Comparison of ENCODE assay signal across 17 mouse cellular contexts in genomic region chr11:18123031-18123430, GRCm38 (mm10).
A peak's percentile ranks its signal among the peaks of the same experiment; 100 is the strongest.
DNase-seq lines count a peak whose midpoint lies in the region; ATAC-seq lines count a peak whose summit lies in the region.
"Had no signal": no experiment of that assay in that cellular context is flagged by ENCODE, and none has a peak within 500 bp of the region (broad histone marks: within the 10 kb centered on the region; RNA-seq: fewer than 3 reads in every experiment).

No protein-coding gene starts in this region.

- H3K9ac ChIP-seq in heart, embryonic 12.5 days: no peak overlapping the region
- H3K9ac ChIP-seq: hindbrain, embryonic 12.5 days; liver, embryonic 14.5 days; midbrain, embryonic 13.5 days had no signal

- H3K4me3 ChIP-seq in heart, embryonic 12.5 days: no peak overlapping the region
- H3K4me3 ChIP-seq: hindbrain, embryonic 12.5 days; layer of hippocampus, adult 2 months; midbrain, embryonic 13.5 days; myocyte had no signal

- intact Hi-C loops in heart, postnatal 14 days (cut with DNase I): no loop called here

- H3K36me3 ChIP-seq in heart, embryonic 12.5 days: no peaks in the 10 kb centered on the region
- H3K36me3 ChIP-seq: hindbrain, embryonic 12.5 days; midbrain, embryonic 13.5 days had no signal

- no peak for ATAC-seq in heart, embryonic 12.5 days (ENCODE audit: insufficient number of reproducible peaks, low FRiP score)
- no peak for ATAC-seq in monocyte, adult 5-6 weeks (replicated peaks; ENCODE audit: insufficient number of reproducible peaks, low FRiP score, low TSS enrichment, poor library complexity, severe bottlenecking)
- ATAC-seq: midbrain, embryonic 13.5 days had no signal

- no peaks in the 10 kb centered on the region for H3K4me1 ChIP-seq in heart, embryonic 12.5 days (replicated peaks)
- H3K4me1 ChIP-seq: hindbrain, embryonic 12.5 days; midbrain, embryonic 13.5 days had no signal

- WGBS in heart, embryonic 12.5 days: 60% methylated on average over 6 of the region's 6 CpGs

- no peaks in the 10 kb centered on the region for H3K9me3 ChIP-seq in heart, embryonic 12.5 days (replicated peaks)
- H3K9me3 ChIP-seq: hindbrain, embryonic 12.5 days; midbrain, embryonic 13.5 days had no signal

- DNase-seq in heart, postnatal 14 days: peak; percentile 2 to 5
- peak; percentile 24 for DNase-seq in brain, adult 2 months (ENCODE audit: low read depth, low spot score)
- DNase-seq in brain, embryonic 18.5 days (ENCODE audit: low read depth, low spot score): peak; percentile 28
- peak; percentile 13 for DNase-seq in right cerebral cortex, adult 18-20 months
- DNase-seq in spleen, postnatal 14 days (ENCODE audit: low spot score in 2 of 2): no peak
- DNase-seq: adrenal gland, postnatal 36 days; gastrocnemius, postnatal 10 days; kidney, adult 18-20 months; kidney, postnatal 10 days; thymus, postnatal 25 days had no signal

- no peak overlapping the region for H3K27ac ChIP-seq in heart, embryonic 12.5 days (ENCODE audit: poor library complexity, severe bottlenecking)
- H3K27ac ChIP-seq: hindbrain, embryonic 12.5 days; layer of hippocampus, adult 2 months; liver, embryonic 14.5 days; midbrain, embryonic 13.5 days had no signal

- no peaks in the 10 kb centered on the region for H3K27me3 ChIP-seq in heart, embryonic 12.5 days (replicated peaks)
- H3K27me3 ChIP-seq: hindbrain, embryonic 12.5 days; midbrain, embryonic 13.5 days had no signal

- no peak overlapping the region for H3K4me2 ChIP-seq in heart, embryonic 12.5 days
- H3K4me2 ChIP-seq: hindbrain, embryonic 12.5 days; midbrain, embryonic 13.5 days had no signal

Comparison
In these comparisons a context has a peak if more than half of its experiments do, and no peak if none do; other contexts are left out.
1. DNase-seq: peak in heart, postnatal 14 days (2 of 2), brain, adult 2 months (single experiment), brain, embryonic 18.5 days (single experiment) and right cerebral cortex, adult 18-20 months (single experiment); none in spleen, postnatal 14 days (0 of 2).